Comparison of ENCODE assay signal across 8 mouse cellular contexts in genomic region chr16:14291223-14291622, GRCm38 (mm10). TPM values are rescaled to one million over a fixed set of nuclear protein-coding genes. Genes with fewer than 3 reads are reported as not detected.
A peak's percentile ranks its signal among the peaks of the same experiment; 100 is the strongest.
DNase-seq lines count a peak whose midpoint lies in the region; ATAC-seq lines count a peak whose summit lies in the region.

TSS of gene Myh11 (minus strand) at chr16:14291372.

- 3% methylated on average over 16 of the region's 16 CpGs for WGBS in forebrain, embryonic 12.5 days

- peaks cover 7% of the 10 kb centered on the region for H3K4me1 ChIP-seq in forebrain, embryonic 12.5 days
- H3K4me1 ChIP-seq in megakaryocyte, embryonic 14.5 days: peaks cover 43% of the 10 kb centered on the region

- no peaks in the 10 kb centered on the region; the same call in 1 of the 2 replicates for H3K36me3 ChIP-seq in forebrain, embryonic 12.5 days (replicated peaks)
- peaks cover 11% of the 10 kb centered on the region for H3K36me3 ChIP-seq in megakaryocyte, embryonic 14.5 days (replicated peaks; ENCODE audit: low read length)

- H3K9ac ChIP-seq in forebrain, embryonic 12.5 days: 0 out of 2 replicates have a peak within 1 kb of the TSS, but pooled peaks have one; percentile 4

- H3K4me2 ChIP-seq in forebrain, embryonic 12.5 days: peak within 1 kb of the TSS; percentile 45

- peak; percentile 55 for DNase-seq in NIH3T3 (ENCODE audit: low read depth)
- peak; percentile 42 for DNase-seq in c-Kit-positive CD71-positive TER-119-positive erythroid progenitor cells, embryonic 14.5 days (ENCODE audit: low spot score)
- peak; percentile 79 to 87 for DNase-seq in heart, postnatal 14 days
- DNase-seq in kidney, postnatal 4 days: peak; percentile 88 to 91
- peak; percentile 69 for DNase-seq in right cerebral cortex, postnatal 4 days
- DNase-seq in T-cell, adult 2 months (ENCODE audit: low spot score): no peak

- no peaks in the 10 kb centered on the region for H3K9me3 ChIP-seq in forebrain, embryonic 12.5 days
- H3K9me3 ChIP-seq in megakaryocyte, embryonic 14.5 days: no peaks in the 10 kb centered on the region

- ATAC-seq in forebrain, embryonic 12.5 days (ENCODE audit: low FRiP score): no peak; the same call in 1 of the 2 replicates

- peaks cover 29% of the 10 kb centered on the region for H3K27me3 ChIP-seq in forebrain, embryonic 12.5 days
- peaks cover 43% of the 10 kb centered on the region for H3K27me3 ChIP-seq in megakaryocyte, embryonic 14.5 days (replicated peaks)

- no peak within 1 kb of the TSS for H3K27ac ChIP-seq in forebrain, embryonic 12.5 days

- intact Hi-C loops in heart, postnatal 14 days (cut with DNase I): loop anchor here (5.0 kb wide), 1 partner anchor 54 kb away; no protein-coding TSS in a partner anchor

- peak within 1 kb of the TSS; percentile 19 for H3K4me3 ChIP-seq in forebrain, embryonic 12.5 days (replicated peaks)
- peak within 1 kb of the TSS; percentile 81 for H3K4me3 ChIP-seq in megakaryocyte, embryonic 14.5 days (replicated peaks)

RNA-seq across cellular contexts. Expression of gene Myh11, which starts in this region (rescaled TPM):
- polyA plus RNA-seq in forebrain, embryonic 12.5 days (2016; fragmentation: Nextera tagmentation; extraction: Ambion mirVana): 0.15 and 0.43 TPM in 2 replicates
- total RNA-seq in heart, postnatal 14 days (2021): 10 to 100 TPM; 19.6 to 28.4 TPM
- not detected in 2 replicates for polyA plus RNA-seq in megakaryocyte, embryonic 14.5 days (2012; ENCODE audit: insufficient read depth, low replicate concordance)
